Mouse (Mus musculus): ENCODE measurements around the gene Atxn1.

DNA sequence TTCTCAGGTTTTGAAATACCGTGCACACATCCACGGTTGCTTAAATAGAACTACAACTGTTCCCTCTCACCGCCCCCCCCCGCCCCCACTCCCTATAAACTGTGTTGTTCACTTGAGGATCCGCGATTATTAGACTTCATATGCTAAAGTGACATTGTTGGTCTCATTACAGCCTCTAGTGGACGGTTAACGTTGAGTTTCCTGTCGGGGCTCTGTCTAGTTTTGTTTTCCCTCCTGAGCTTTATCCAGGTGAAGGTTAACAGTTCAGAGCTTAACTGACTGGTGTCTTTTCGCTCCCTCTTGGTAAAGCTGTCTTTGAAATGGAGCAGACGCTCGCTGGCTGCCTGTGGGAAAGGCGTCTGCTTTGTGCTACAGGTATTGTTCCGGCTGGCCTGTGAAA lies 1.8 kb upstream of the Atxn1 start:
- TF ChIP-seq CTCF (conservative IDR thresholded peaks at IDR 0.05 in 1 of 2, IDR thresholded peaks at IDR 0.05 in 1 of 2; ENCODE audit: low read depth in 2 of 2, low read length in 2 of 2) (peak; percentile 43 to 72; a peak in 3 of 4 replicates), POLR2AphosphoS2 (IDR thresholded peaks at IDR 0.05; ENCODE audit: low read depth, low read length) (no peak), UBTF (IDR thresholded peaks at IDR 0.05; ENCODE audit: low read depth, low read length) (no peak)
